Mouse (Mus musculus): ENCODE measurements around the gene Tat.

Gene Tat

GRCm38 (mm10) chr8:109990224-109990623, at the start of gene Tat:
Gene Tat, plus strand, starts transcription at chr8:109990437.
- DNase-seq (ENCODE audit: low spot score), result no peak

- no peak for DNase-seq (ENCODE audit: low spot score)
Measured at GRCm38 (mm10) chr8:109941606-109942360, 48.5 kb upstream of the Tat start.

- DNase-seq (ENCODE audit: low spot score), result no peak
Measured at GRCm38 (mm10) chr8:109945153-109945632, 45.0 kb upstream of the Tat start.

GRCm38 (mm10) chr8:109945694-109946093, 44.5 kb upstream of the Tat start:
- no peak for DNase-seq (ENCODE audit: low spot score)

GRCm38 (mm10) chr8:109946272-109946671, 44.0 kb upstream of the Tat start:
- no peak for DNase-seq (ENCODE audit: low spot score)

- DNase-seq (ENCODE audit: low spot score), result peak; percentile 53
Measured at GRCm38 (mm10) chr8:109947447-109948284, 42.6 kb upstream of the Tat start.

GRCm38 (mm10) chr8:109948285-109948564, 42.0 kb upstream of the Tat start:
- no peak for DNase-seq (ENCODE audit: low spot score)

GRCm38 (mm10) chr8:109952171-109952570, 38.1 kb upstream of the Tat start:
- DNase-seq (ENCODE audit: low spot score), result peak; percentile 33

GRCm38 (mm10) chr8:109954486-109954948, 35.7 kb upstream of the Tat start:
- no peak for DNase-seq (ENCODE audit: low spot score)

GRCm38 (mm10) chr8:109957167-109958028, 32.8 kb upstream of the Tat start:
- no peak for DNase-seq (ENCODE audit: low spot score)

GRCm38 (mm10) chr8:109958036-109958655, 32.1 kb upstream of the Tat start:
- DNase-seq (ENCODE audit: low spot score), result no peak

GRCm38 (mm10) chr8:109959112-109959511, 31.1 kb upstream of the Tat start:
- DNase-seq (ENCODE audit: low spot score), result no peak

- DNase-seq (ENCODE audit: low spot score), result no peak
Measured at GRCm38 (mm10) chr8:109961693-109962367, 28.4 kb upstream of the Tat start, which contains the start of gene Marveld3. Gene Marveld3, minus strand, starts transcription at chr8:109962203.

GRCm38 (mm10) chr8:109962896-109963295, 27.3 kb upstream of the Tat start:
- no peak for DNase-seq (ENCODE audit: low spot score)

- no peak for DNase-seq (ENCODE audit: low spot score)
Measured at GRCm38 (mm10) chr8:109963421-109963820, 26.8 kb upstream of the Tat start.

GRCm38 (mm10) chr8:109964106-109964505, 26.1 kb upstream of the Tat start:
- DNase-seq (ENCODE audit: low spot score), result no peak

- DNase-seq (ENCODE audit: low spot score), result no peak
Measured at GRCm38 (mm10) chr8:109968837-109969236, 21.4 kb upstream of the Tat start.

GRCm38 (mm10) chr8:109970323-109970722, 19.9 kb upstream of the Tat start:
- DNase-seq (ENCODE audit: low spot score), result peak; percentile 28

GRCm38 (mm10) chr8:109972901-109973300, 17.3 kb upstream of the Tat start:
- no peak for DNase-seq (ENCODE audit: low spot score)

GRCm38 (mm10) chr8:109979339-109979738, 10.9 kb upstream of the Tat start:
- DNase-seq (ENCODE audit: low spot score), result no peak

Measured in layer of hippocampus, adult 11-12 months (tissue).